Mouse (Mus musculus) MEL (cell line): Measurements from ENCODE around the gene Llgl2. TPM values are rescaled to one million over a fixed set of nuclear protein-coding genes. Genes with fewer than 3 reads are reported as not detected.
A peak's percentile ranks its signal among the peaks of the same experiment; 100 is the strongest.

Experiments
- DNase-seq: peaks from one replicate; pipeline ENCODE4 v3.0.0; 2011; ENCODE audit warnings: low read depth, low spot score
- H3K27ac ChIP-seq: 2 replicates; pipeline ENCODE4 v1.5.1; 2012; ENCODE audit warnings: low read depth, mild to moderate bottlenecking, control low read depth, low read length, moderate library complexity; ENCODE audit not compliant: control insufficient read depth
- H3K27me3 ChIP-seq, 2 experiments: fragments of 150-350 bp in 1 of 2; sonication (generic) in 1 of 2; 2 replicates each; pipeline ENCODE4 v1.6.1; 2012; ENCODE audit warnings: low read length in 2 of 2, mild to moderate bottlenecking in 2 of 2, improper control_type of control experiment in 1 of 2, moderate library complexity in 1 of 2; ENCODE audit not compliant: insufficient read depth in 2 of 2, control insufficient read depth in 1 of 2
- H3K36me3 ChIP-seq, 2 experiments: 2 replicates each; pipeline ENCODE4 v1.6.1; 2012 to 2014; ENCODE audit warnings: low read length in 2 of 2, improper control_type of control experiment in 1 of 2, inconsistent platforms in 1 of 2, mild to moderate bottlenecking in 1 of 2; ENCODE audit not compliant: insufficient read depth in 2 of 2, control insufficient read depth in 1 of 2
- H3K4me1 ChIP-seq, 2 experiments: fragments of 150-350 bp in 1 of 2; sonication (generic) in 1 of 2; 2 replicates each; pipeline ENCODE4 v1.6.1; 2012; ENCODE audit warnings: low read length in 2 of 2, improper control_type of control experiment in 1 of 2, mild to moderate bottlenecking in 1 of 2; ENCODE audit not compliant: insufficient read depth in 2 of 2, control insufficient read depth in 1 of 2
- H3K4me3 ChIP-seq, 2 experiments: fragments of 150-350 bp in 1 of 2; sonication (generic) in 1 of 2; 2 replicates each; pipeline ENCODE4 v1.5.1; 2012; ENCODE audit warnings: low read depth in 2 of 2, low read length in 2 of 2, mild to moderate bottlenecking in 2 of 2, moderate library complexity in 2 of 2, control low read depth in 1 of 2, improper control_type of control experiment in 1 of 2; ENCODE audit not compliant: control insufficient read depth in 1 of 2, insufficient read depth in 1 of 2
- H3K79me2 ChIP-seq: 2 replicates; pipeline ENCODE4 v1.6.1; 2012; ENCODE audit warnings: mild to moderate bottlenecking, low read length, moderate library complexity; ENCODE audit not compliant: control insufficient read depth, poor library complexity, insufficient read depth
- H3K9ac ChIP-seq: 2 replicates; pipeline ENCODE4 v1.6.1; 2012; ENCODE audit warnings: low read depth, mild to moderate bottlenecking, control low read depth, low read length, moderate library complexity; ENCODE audit not compliant: control insufficient read depth, poor library complexity, severe bottlenecking
- H3K9me3 ChIP-seq: fragments of 150-350 bp; sonication (generic); replicated peaks from 2 replicates; pipeline ENCODE4 v1.6.1; 2012; ENCODE audit warnings: mild to moderate bottlenecking, low read length, improper control_type of control experiment, moderate library complexity; ENCODE audit not compliant: insufficient read depth
- BHLHE40 ChIP-seq: IDR thresholded peaks from 2 replicates; pipeline ENCODE4 v1.6.1; 2012; ENCODE audit warnings: low read depth, mild to moderate bottlenecking, inconsistent platforms, low read length, improper control_type of control experiment, borderline replicate concordance
- CHD2 ChIP-seq: IDR thresholded peaks from 2 replicates; pipeline ENCODE4 v1.6.1; 2011; ENCODE audit warnings: low read length, improper control_type of control experiment
- E2F4 ChIP-seq: IDR thresholded peaks from 2 replicates; pipeline ENCODE4 v1.6.1; 2011; ENCODE audit warnings: low read depth, low read length, improper control_type of control experiment, borderline replicate concordance
- ELF1 ChIP-seq: IDR thresholded peaks from 2 replicates; pipeline ENCODE4 v1.6.1; 2014; ENCODE audit warnings: low read depth, mild to moderate bottlenecking, inconsistent platforms, low read length, improper control_type of control experiment, moderate library complexity
- EP300 ChIP-seq, 2 experiments: IDR thresholded peaks; 2 replicates each; pipeline ENCODE4 v1.6.1; 2011; ENCODE audit warnings: improper control_type of control experiment in 2 of 2, low read length in 2 of 2, low read depth in 1 of 2, mild to moderate bottlenecking in 1 of 2
- ETS1 ChIP-seq: IDR thresholded peaks from 2 replicates; pipeline ENCODE4 v1.6.1; 2012; ENCODE audit warnings: low read depth, mild to moderate bottlenecking, inconsistent platforms, low read length, improper control_type of control experiment, moderate library complexity
- GABPA ChIP-seq: IDR thresholded peaks from 2 replicates; pipeline ENCODE4 v1.6.1; 2012; ENCODE audit warnings: low read depth, mild to moderate bottlenecking, inconsistent platforms, low read length, improper control_type of control experiment, moderate library complexity
- GATA1 ChIP-seq: IDR thresholded peaks from 2 replicates; pipeline ENCODE4 v1.6.1; 2011; ENCODE audit warnings: low read depth, low read length, improper control_type of control experiment
- HCFC1 ChIP-seq: IDR thresholded peaks from 2 replicates; pipeline ENCODE4 v1.6.1; 2012; ENCODE audit warnings: low read depth, mild to moderate bottlenecking, inconsistent platforms, low read length, improper control_type of control experiment, moderate library complexity
- JUND ChIP-seq: IDR thresholded peaks from 2 replicates; pipeline ENCODE4 v1.6.1; 2011; ENCODE audit warnings: low read depth, mild to moderate bottlenecking, improper control_type of control experiment, low read length
- KAT2A ChIP-seq: conservative IDR thresholded peaks from 2 replicates; pipeline ENCODE4 v1.6.1; 2012; ENCODE audit warnings: low read depth, low read length, improper control_type of control experiment, inconsistent platforms
- MAFK ChIP-seq: IDR thresholded peaks from 2 replicates; pipeline ENCODE4 v1.6.1; 2011; ENCODE audit warnings: low read depth, mild to moderate bottlenecking, low read length, improper control_type of control experiment, borderline replicate concordance
- MAX ChIP-seq: IDR thresholded peaks from 2 replicates; pipeline ENCODE4 v1.6.1; 2011; ENCODE audit warnings: low read length, improper control_type of control experiment
- MAZ ChIP-seq: IDR thresholded peaks from 2 replicates; pipeline ENCODE4 v1.6.1; 2012; ENCODE audit warnings: low read depth, mild to moderate bottlenecking, inconsistent platforms, low read length, improper control_type of control experiment
- MEF2A ChIP-seq: IDR thresholded peaks from 2 replicates; pipeline ENCODE4 v1.6.1; 2014; ENCODE audit warnings: low read depth, mild to moderate bottlenecking, inconsistent platforms, low read length, improper control_type of control experiment; ENCODE audit not compliant: poor library complexity, insufficient replicate concordance, severe bottlenecking; ENCODE audit errors: extremely low read depth
- MYC ChIP-seq: IDR thresholded peaks from 2 replicates; pipeline ENCODE4 v1.6.1; 2011; ENCODE audit warnings: low read depth, mild to moderate bottlenecking, low read length, improper control_type of control experiment, moderate library complexity
- NRF1 ChIP-seq: IDR thresholded peaks from 2 replicates; pipeline ENCODE4 v1.6.1; 2014; ENCODE audit warnings: low read depth, mild to moderate bottlenecking, inconsistent platforms, low read length, improper control_type of control experiment, moderate library complexity; ENCODE audit not compliant: poor library complexity, insufficient read depth, severe bottlenecking
- POLR2A ChIP-seq, 2 experiments: IDR thresholded peaks; 2 replicates each; pipeline ENCODE4 v1.6.1; 2011 to 2012; ENCODE audit warnings: low read length in 2 of 2, mild to moderate bottlenecking in 2 of 2, control low read depth in 1 of 2, improper control_type of control experiment in 1 of 2, low read depth in 1 of 2, moderate library complexity in 1 of 2; ENCODE audit not compliant: control insufficient read depth in 1 of 2, insufficient read depth in 1 of 2, poor library complexity in 1 of 2
- RAD21 ChIP-seq: IDR thresholded peaks from 2 replicates; pipeline ENCODE4 v1.6.1; 2011; ENCODE audit warnings: mild to moderate bottlenecking, low read depth, low read length, improper control_type of control experiment
- SIN3A ChIP-seq: IDR thresholded peaks from 2 replicates; pipeline ENCODE4 v1.6.1; 2012; ENCODE audit warnings: low read length, improper control_type of control experiment, inconsistent platforms
- SMC3 ChIP-seq: IDR thresholded peaks from 2 replicates; pipeline ENCODE4 v1.6.1; 2011; ENCODE audit warnings: low read depth, low read length, improper control_type of control experiment
- TAL1 ChIP-seq: IDR thresholded peaks from 2 replicates; pipeline ENCODE4 v1.6.1; 2012; ENCODE audit warnings: mild to moderate bottlenecking, inconsistent platforms, low read length, moderate library complexity, mixed read lengths
- TCF12 ChIP-seq: IDR thresholded peaks from 2 replicates; pipeline ENCODE4 v1.6.1; 2014; ENCODE audit warnings: low read depth, mild to moderate bottlenecking, inconsistent platforms, low read length, improper control_type of control experiment, moderate library complexity
- UBTF ChIP-seq: IDR thresholded peaks from 2 replicates; pipeline ENCODE4 v1.6.1; 2012; ENCODE audit warnings: low read depth, mild to moderate bottlenecking, inconsistent platforms, low read length, improper control_type of control experiment, moderate library complexity, borderline replicate concordance; ENCODE audit not compliant: insufficient read depth
- USF1 ChIP-seq: IDR thresholded peaks from 2 replicates; pipeline ENCODE4 v1.6.1; 2014; ENCODE audit warnings: low read depth, mild to moderate bottlenecking, inconsistent platforms, low read length, improper control_type of control experiment, moderate library complexity
- USF2 ChIP-seq, 2 experiments: IDR thresholded peaks; 2 replicates each; pipeline ENCODE4 v1.6.1; 2011 to 2012; ENCODE audit warnings: improper control_type of control experiment in 2 of 2, low read length in 2 of 2, borderline replicate concordance in 1 of 2, inconsistent platforms in 1 of 2, low read depth in 1 of 2, mild to moderate bottlenecking in 1 of 2; ENCODE audit not compliant: insufficient read depth in 1 of 2
- ZKSCAN1 ChIP-seq: IDR thresholded peaks from 2 replicates; pipeline ENCODE4 v1.6.1; 2012; ENCODE audit warnings: low read depth, mild to moderate bottlenecking, inconsistent platforms, low read length, improper control_type of control experiment, moderate library complexity
- ZMIZ1 ChIP-seq: IDR thresholded peaks from 2 replicates; pipeline ENCODE4 v1.6.1; 2012; ENCODE audit warnings: low read depth, mild to moderate bottlenecking, inconsistent platforms, low read length, improper control_type of control experiment, moderate library complexity
- polyA plus RNA-seq, 2 experiments: library from polyadenylated mRNA; stranded (reverse) in 1 of 2; unstranded in 1 of 2; fragments of >175 nt in 1 of 2; fragments of >200 nt in 1 of 2; gene quantifications; 2 replicates each; pipeline versions ENCODE4 v1.2.1 to v1.2.4; 2012; ENCODE audit warnings: low replicate concordance in 2 of 2, low read depth in 1 of 2; ENCODE audit not compliant: insufficient read length in 2 of 2, insufficient read depth in 1 of 2, missing spikeins in 1 of 2
- total RNA-seq: library from RNA; depleted of rRNA; stranded (reverse); fragments of 300-350 nt; gene quantifications from 2 replicates; pipeline ENCODE4 v1.2.3, GENCODE M21; 2012

Gene Llgl2
- total and polyA plus RNA-seq, 3 experiments, result 15.9 to 22.6 TPM; not detected in 1

DNA sequence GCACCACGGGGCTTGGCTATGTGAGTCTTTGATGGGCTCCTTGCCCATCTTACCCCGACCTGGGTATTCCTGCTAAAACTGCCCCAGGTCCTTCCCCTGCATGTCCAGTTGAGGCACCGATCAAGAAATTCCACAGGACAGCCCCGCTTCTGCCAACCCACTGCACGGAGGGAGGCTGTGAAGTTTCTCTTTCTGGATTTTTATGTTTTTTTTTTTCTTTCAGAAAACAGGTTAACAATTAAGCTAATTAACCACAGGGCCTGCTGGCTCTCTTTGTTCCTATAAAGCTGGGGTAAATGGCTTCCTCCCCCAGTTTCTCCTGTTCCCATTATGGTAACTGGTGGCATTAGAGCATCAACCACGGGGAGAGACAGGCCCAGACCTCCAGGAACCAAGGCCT, 10.2 kb downstream of the Llgl2 start:
- Histone ChIP-seq H3K27ac (no peak overlapping the region), H3K9me3 (no peaks in the 10 kb centered on the region), H3K4me3 (no peak overlapping the region), H3K79me2 (no peaks in the 10 kb centered on the region), H3K4me1 (peaks cover 20 to 42% of the 10 kb centered on the region in 2 experiments), H3K27me3 (no peaks in the 10 kb centered on the region), H3K9ac (no peak overlapping the region), H3K36me3 (peaks cover 0 to 21% of the 10 kb centered on the region in 2 experiments; a peak in 2 of 4 replicates)
- TF ChIP-seq HCFC1, result no peak
- TF ChIP-seq USF1, result no peak
- no peak for TF ChIP-seq TAL1
- TF ChIP-seq POLR2A (IDR thresholded peaks at IDR 0.05; ENCODE audit: control insufficient read depth in 1 of 2, insufficient read depth in 1 of 2, low read depth in 1 of 2, low read length in 2 of 2, poor library complexity in 1 of 2), result no peak
- no peak for TF ChIP-seq KAT2A
- TF ChIP-seq CHD2, result no peak
- no peak for TF ChIP-seq MYC
- TF ChIP-seq RAD21, result no peak
- TF ChIP-seq USF2 (IDR thresholded peaks at IDR 0.05; ENCODE audit: borderline replicate concordance in 1 of 2, insufficient read depth in 1 of 2, low read depth in 1 of 2, low read length in 2 of 2), result no peak
- TF ChIP-seq MAX, result no peak
- no peak for TF ChIP-seq ZMIZ1
- no peak for TF ChIP-seq ELF1
- no peak for TF ChIP-seq GABPA
- TF ChIP-seq BHLHE40, result no peak
- TF ChIP-seq E2F4, result no peak
- no peak for TF ChIP-seq MAFK
- TF ChIP-seq NRF1, result no peak
- TF ChIP-seq SMC3, result no peak
- TF ChIP-seq TCF12, result no peak
- DNase-seq, result no peak

DNA sequence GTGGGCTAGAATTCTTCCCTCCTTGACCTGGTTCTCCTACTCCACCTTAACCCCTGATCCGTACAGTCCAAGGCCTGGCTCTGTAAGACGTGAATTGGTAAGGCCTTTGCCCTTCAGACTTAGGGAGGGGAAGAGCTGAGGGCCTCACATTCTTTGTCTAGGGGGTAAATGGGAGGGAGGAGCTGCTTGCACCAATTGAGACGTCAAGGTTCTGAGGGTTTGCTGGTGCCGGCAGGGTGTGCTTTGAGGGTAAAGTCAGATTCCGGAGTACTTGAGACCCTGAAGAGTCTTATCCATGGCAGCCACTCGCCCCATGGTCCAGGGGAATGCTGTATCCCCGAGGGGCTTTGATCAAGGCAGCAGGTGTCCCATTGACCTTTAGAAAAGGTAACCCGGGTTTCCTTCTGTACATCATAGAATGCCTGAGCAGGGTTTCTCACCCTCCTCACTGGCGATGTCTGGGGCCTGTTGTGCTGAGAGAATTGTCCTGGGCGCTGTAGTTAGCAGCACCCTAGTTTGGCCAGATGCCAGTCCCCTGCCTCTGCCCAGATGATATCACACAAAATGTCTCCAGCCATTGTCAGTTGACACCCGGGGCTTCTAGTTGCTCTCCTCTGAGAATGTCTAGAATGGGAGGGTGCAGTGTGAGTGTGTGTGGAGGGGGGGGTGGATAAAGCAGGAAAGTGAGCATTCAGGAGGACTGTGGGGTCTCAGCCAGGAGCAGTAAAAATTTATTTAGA, 13.0 kb downstream of the Llgl2 start:
- Histone ChIP-seq H3K27ac (no peak overlapping the region), H3K36me3 (peaks cover 0 to 18% of the 10 kb centered on the region in 2 experiments; a peak in 2 of 4 replicates), H3K79me2 (no peaks in the 10 kb centered on the region), H3K27me3 (no peaks in the 10 kb centered on the region), H3K4me3 (no peak overlapping the region), H3K9ac (no peak overlapping the region), H3K9me3 (no peaks in the 10 kb centered on the region), H3K4me1 (peaks cover 23 to 46% of the 10 kb centered on the region in 2 experiments)
- DNase-seq, result peak; percentile 74
- TF ChIP-seq TCF12 (no peak), GABPA (no peak), RAD21 (no peak), ELF1 (no peak), ETS1 (peak; percentile 50; the same call in 1 of the 2 replicates), EP300 (IDR thresholded peaks at IDR 0.05; ENCODE audit: low read depth in 1 of 2, low read length in 2 of 2) (peak; percentile 24 to 39; a peak in 1 of 4 replicates), POLR2A (IDR thresholded peaks at IDR 0.05; ENCODE audit: control insufficient read depth in 1 of 2, insufficient read depth in 1 of 2, low read depth in 1 of 2, low read length in 2 of 2, poor library complexity in 1 of 2) (no peak), ZKSCAN1 (no peak), NRF1 (no peak), MEF2A (no peak), GATA1 (0 out of 2 replicates have a peak, but pooled peaks have one; percentile 23), UBTF (no peak), SIN3A (peak; percentile 42; the same call in 1 of the 2 replicates), E2F4 (no peak), HCFC1 (no peak), JUND (no peak), MAZ (no peak), KAT2A (no peak)
